Mouse (Mus musculus) cerebellum, adult 2 months (tissue): ENCODE data around the gene Ostf1.

ENCODE experiments used
- CTCF ChIP-seq: fragments of 200-500 bp; IDR thresholded peaks from 2 replicates; pipeline ENCODE4 v1.5.1; 2011; ENCODE audit warnings: low read depth, mild to moderate bottlenecking, control low read depth, low read length, moderate library complexity, borderline replicate concordance; ENCODE audit not compliant: insufficient read depth
- POLR2A ChIP-seq: fragments of 200-500 bp; IDR thresholded peaks from 2 replicates; pipeline ENCODE4 v1.6.1; 2011; ENCODE audit warnings: low read length, control low read depth, borderline replicate concordance; ENCODE audit not compliant: insufficient read depth

DNA sequence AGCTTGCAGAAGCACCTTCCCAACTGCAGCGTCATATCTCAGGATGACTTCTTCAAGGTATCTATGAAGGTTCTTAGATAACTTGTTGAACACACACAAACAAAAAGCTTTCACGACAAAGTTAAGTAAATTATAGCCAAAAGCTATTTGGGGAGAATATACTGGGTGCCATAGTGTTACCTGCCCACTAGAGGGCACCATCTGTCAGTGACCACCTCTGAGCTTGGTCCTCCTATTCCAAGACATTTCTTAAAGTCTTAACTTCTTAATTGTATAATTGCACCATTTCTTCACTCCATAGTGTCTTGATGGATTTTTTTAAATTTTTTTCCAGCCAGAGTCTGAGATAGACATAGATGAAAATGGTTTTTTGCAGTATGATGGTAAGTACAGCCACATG is 7.9 kb upstream of the Ostf1 start:
- TF ChIP-seq POLR2A (no peak), CTCF (peak; percentile 76)
